Mouse (Mus musculus) embryonic fibroblast, embryonic 13.5 days (primary cell): Measurements from ENCODE around the gene Elf2. TPM values are rescaled to one million over a fixed set of nuclear protein-coding genes. Genes with fewer than 3 reads are reported as not detected.
"Not testable (repeated sequence)": the region's sequence is repeated elsewhere in the genome, so short reads cannot be mapped to it uniquely, and the experiment has no call there.

Experiments
- H3K27ac ChIP-seq: 2 replicates; pipeline ENCODE4 v1.5.1; 2012; ENCODE audit warnings: low read length, control low read depth, inconsistent platforms; ENCODE audit not compliant: insufficient read depth
- H3K4me1 ChIP-seq: 2 replicates; pipeline ENCODE4 v1.6.1; 2011; ENCODE audit warnings: low read length; ENCODE audit not compliant: control insufficient read depth, insufficient read depth
- H3K4me3 ChIP-seq: 2 replicates; pipeline ENCODE4 v1.5.1; 2011; ENCODE audit warnings: mild to moderate bottlenecking, control low read depth, low read length; ENCODE audit not compliant: insufficient read depth
- CTCF ChIP-seq: IDR thresholded peaks from 2 replicates; pipeline ENCODE4 v1.5.1; 2011; ENCODE audit warnings: mild to moderate bottlenecking, control low read depth, low read length, moderate library complexity, borderline replicate concordance; ENCODE audit not compliant: insufficient read depth
- POLR2A ChIP-seq: IDR thresholded peaks from 2 replicates; pipeline ENCODE4 v1.6.1; 2011; ENCODE audit warnings: low read depth, mild to moderate bottlenecking, control low read depth, low read length, moderate library complexity
- polyA plus RNA-seq: library from polyadenylated mRNA; stranded (reverse); fragments of >200 nt; gene quantifications from 2 replicates; pipeline ENCODE4 v1.2.4, GENCODE M21; 2011; ENCODE audit warnings: low read depth; ENCODE audit not compliant: missing spikeins, insufficient read length

Gene Elf2
- polyA plus RNA-seq, 1 experiment = 53.4 TPM

DNA sequence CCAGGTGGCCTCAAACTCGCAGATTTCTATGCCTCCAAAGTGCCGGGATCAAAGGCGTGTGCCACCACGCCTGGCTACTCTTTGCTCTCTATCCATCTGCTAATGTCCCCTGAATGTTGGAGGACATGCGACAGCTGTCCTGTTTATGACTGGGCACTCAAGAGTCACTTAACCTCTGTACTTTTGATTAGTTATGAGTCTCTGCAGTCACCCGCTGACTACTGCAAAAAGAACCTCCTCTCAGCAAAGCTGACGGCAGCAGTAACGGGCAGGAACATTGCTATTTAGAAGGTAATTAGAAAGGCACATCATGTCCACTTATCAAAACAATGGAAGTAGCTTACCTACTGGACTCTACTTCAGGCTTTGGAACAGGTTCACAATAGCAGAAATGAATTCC, 118.6 kb downstream of the Elf2 start:
- no peak for TF ChIP-seq CTCF
- no peak for TF ChIP-seq POLR2A
- H3K27ac ChIP-seq = no peak overlapping the region
- peaks cover 15% of the 10 kb centered on the region for H3K4me1 ChIP-seq
- H3K4me3 ChIP-seq = no peak overlapping the region

DNA sequence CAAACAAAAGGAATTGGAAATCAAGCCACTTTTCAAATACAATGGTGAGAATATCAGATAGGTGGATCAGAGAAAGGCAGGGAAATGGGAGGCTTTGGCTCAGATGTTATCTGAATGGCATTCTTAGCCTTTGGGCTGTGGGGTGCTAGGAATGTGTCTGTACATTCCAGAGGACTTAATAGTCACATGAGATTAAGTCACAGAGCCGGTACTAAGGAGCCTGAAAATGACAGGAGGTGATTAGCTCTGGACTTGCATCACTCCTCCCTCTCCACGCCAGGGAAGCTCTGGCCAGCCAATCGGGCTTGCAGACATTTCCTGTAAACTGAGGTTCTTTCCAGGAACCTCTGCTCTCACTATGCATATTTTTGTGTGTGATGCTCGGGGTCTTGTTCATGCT, 119.6 kb downstream of the Elf2 start:
- no peak for TF ChIP-seq CTCF
- TF ChIP-seq POLR2A = no peak
- Histone ChIP-seq H3K4me1 (peaks cover 15% of the 10 kb centered on the region), H3K27ac (0 out of 2 replicates have a peak overlapping the region, but pooled peaks have one; percentile 9), H3K4me3 (no peak overlapping the region)

DNA sequence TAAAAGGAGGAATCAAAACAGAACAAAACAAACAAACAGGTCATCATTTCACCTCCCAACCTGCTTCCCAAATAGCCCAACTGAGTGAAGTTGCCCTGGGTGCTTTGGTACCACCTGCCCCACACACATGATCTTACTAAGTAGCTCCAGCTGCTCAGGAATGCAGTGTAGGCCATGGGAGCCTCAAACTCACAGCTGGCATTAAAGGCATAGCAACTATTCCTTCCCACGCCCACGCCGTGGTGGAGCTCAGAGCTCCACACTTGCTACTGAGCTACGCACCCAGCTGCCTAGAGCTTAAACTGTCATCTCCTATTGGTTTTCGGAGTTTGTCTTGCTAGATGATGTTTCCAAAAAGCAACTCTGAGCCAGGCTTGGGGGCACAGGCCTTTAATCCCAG, 121.2 kb downstream of the Elf2 start:
- Histone ChIP-seq H3K4me1 (peaks cover 15% of the 10 kb centered on the region), H3K4me3 (no peak overlapping the region), H3K27ac (no peak overlapping the region)
- TF ChIP-seq POLR2A (no peak), CTCF (no peak)

DNA sequence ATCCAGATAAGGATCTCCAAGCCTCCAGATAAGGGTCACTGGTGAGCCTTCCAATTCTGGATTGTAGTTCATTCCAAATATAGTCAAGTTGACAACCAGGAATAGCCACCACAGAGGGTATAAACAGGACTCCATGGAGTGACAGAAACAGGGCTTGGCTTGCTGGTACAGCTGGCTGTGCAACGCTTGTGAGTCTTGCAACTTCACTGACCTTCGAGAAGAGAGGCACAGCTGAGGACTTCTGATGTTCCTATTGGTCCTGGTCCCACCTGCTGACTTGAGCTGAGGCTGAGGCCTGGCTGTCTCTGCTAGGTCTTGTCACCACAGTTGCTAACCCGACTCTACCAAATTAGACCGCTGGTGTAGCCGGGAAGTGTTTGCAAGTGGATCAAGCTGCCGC, 122.1 kb downstream of the Elf2 start:
- peaks cover 11% of the 10 kb centered on the region for H3K4me1 ChIP-seq
- not testable (repeated sequence) for H3K27ac ChIP-seq, H3K4me3 ChIP-seq

DNA sequence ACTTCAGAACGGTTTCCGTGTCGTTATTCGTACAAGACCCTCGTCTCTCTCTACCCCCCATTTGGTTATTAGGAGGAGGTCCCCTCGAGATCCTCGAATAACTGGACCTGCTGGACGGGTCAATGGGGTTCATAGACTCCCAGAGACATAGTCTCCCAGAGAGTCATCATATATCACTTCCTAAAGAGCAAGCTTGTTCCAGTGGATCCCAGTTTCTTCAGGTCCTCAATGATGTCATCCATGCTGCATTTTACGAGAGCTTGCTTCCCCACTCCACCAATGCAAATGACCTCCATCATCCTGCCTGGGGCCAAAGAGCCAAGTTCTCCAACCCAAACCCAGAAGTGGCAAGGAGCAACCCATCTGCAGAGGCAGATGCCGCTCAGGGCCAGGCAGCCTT, 124.1 kb downstream of the Elf2 start:
- not testable (repeated sequence) for H3K27ac ChIP-seq, H3K4me3 ChIP-seq, H3K4me1 ChIP-seq

DNA sequence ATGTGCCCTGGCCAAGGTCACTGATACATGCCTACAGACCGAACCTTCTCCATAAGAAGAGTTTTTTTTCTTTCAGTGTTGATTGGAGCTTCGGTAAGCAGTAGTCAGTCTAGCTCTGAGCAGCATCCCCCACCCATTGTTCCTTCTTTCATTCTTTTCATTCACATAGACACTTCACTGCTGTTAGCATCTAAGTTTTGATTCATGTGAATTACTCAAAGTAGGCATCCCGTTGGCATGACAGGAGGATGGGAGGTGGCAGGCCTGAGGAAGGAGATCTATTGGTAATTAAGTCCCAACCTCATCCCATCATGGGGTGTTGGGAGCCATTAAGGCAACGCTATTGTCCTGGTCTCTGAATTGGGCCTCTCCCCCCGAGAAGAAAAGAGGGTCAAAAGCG, 124.8 kb downstream of the Elf2 start:
- Histone ChIP-seq H3K27ac (no peak overlapping the region), H3K4me3 (no peak overlapping the region), H3K4me1 (peaks cover 4% of the 10 kb centered on the region; the same call in 1 of the 2 replicates)
- TF ChIP-seq POLR2A (no peak), CTCF (no peak)

DNA sequence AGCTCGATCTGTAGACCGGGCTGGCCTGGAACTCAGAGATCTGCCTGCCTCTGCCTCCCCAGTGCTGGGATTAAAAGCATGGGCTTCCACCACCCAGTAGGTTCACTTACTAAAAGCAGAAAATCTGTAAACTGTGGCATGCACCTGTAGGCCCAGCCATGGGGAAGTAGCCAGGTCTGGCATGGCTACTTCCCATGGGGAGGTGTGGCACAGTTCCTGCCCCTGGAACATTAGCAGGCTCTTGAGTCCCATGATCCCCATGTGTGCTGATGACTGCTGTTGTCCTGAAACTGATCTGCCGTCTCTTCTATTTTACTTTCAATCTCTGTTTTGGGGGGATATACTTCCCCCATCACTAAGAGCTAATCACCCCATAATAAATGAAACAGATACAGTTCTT, 127.4 kb downstream of the Elf2 start:
- no peaks in the 10 kb centered on the region for H3K4me1 ChIP-seq
- TF ChIP-seq POLR2A = no peak
- TF ChIP-seq CTCF = no peak
- no peak overlapping the region for H3K27ac ChIP-seq

DNA sequence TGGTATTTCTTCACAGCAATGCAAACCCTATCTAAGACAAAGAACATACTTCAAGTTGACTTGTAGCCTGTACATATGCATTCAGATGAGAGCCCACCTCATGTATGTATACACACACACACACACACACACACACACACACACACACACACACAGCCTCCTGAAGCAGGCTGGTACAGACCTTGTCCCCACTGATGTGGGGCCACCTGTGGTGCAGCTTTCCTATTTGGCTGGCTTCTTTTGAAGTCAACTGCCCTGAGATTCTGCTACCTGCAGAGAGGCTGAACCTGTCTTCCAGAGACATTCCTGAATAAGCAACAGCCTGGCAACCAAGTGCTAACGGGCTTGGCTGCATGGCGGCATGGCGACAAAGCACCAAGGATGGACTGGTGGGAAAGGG, 130.0 kb downstream of the Elf2 start:
- Histone ChIP-seq H3K4me1 (no peaks in the 10 kb centered on the region), H3K4me3 (no peak overlapping the region), H3K27ac (no peak overlapping the region)
- TF ChIP-seq POLR2A (no peak), CTCF (no peak)

More for the DNA sequence above, 127.4 kb downstream of the Elf2 start:
- H3K4me3 ChIP-seq = no peak overlapping the region

DNA sequence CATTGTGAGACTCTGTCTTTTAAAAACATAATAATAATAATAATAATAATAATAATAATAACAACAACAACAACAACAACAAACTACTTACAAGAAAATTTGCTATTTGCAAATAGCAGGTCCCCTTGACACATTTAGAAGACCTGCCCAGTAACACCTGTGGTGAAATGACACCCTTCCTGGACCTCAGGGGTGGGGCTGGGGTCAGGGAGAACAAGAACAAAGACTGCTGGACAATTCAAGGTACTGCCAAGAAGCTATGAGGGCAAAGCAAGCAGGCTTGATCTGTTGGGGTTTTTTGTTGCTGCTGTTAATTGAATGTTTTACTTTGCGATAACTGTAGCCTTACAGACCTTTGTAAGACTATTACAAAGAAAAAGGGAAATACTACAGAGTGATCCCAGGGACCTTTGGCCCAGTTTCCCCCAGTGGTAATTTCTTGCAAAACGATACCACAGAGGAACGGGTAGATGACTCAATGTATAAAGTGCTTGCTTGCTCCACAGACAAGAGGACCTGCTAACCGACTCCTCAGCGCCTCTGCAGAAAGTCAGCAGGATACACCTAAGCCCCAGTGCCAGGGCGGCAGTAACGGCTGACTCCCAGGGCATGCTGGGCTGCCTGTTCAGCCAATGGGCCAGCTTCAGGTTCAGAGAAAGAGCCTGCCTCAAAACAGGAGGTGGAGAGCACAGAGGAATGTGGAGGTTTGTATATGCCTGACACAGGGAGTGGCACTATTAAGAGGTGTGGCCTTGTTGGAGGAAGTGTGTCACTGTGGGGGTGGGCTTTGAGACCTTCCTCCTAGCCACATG, 130.8 kb downstream of the Elf2 start:
- no peak overlapping the region for H3K27ac ChIP-seq
- TF ChIP-seq POLR2A = no peak
- TF ChIP-seq CTCF = no peak
- H3K4me3 ChIP-seq = no peak overlapping the region
- no peaks in the 10 kb centered on the region for H3K4me1 ChIP-seq

DNA sequence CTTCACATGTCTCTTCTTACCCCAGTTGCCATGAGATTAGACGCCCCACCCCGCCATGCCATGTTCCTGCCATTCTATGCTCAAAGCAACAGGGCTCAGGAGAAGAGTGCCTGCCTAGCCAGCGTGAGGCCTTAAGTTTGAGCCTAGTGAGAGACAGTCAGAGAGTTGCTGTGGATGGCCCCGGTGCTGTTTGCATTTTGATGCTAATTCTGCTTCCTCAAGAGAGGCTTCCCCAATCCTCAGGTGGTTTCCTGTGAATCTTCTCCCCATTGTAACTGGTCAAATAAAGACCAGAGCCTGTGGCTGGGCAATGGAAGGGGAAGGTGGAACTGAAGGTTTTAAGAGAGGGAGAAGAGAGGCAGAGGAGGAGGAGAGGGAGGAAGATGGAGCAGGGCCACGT, 131.8 kb downstream of the Elf2 start:
- no peak for TF ChIP-seq POLR2A
- no peak for TF ChIP-seq CTCF
- no peaks in the 10 kb centered on the region for H3K4me1 ChIP-seq
- H3K4me3 ChIP-seq = no peak overlapping the region
- H3K27ac ChIP-seq = no peak overlapping the region

DNA sequence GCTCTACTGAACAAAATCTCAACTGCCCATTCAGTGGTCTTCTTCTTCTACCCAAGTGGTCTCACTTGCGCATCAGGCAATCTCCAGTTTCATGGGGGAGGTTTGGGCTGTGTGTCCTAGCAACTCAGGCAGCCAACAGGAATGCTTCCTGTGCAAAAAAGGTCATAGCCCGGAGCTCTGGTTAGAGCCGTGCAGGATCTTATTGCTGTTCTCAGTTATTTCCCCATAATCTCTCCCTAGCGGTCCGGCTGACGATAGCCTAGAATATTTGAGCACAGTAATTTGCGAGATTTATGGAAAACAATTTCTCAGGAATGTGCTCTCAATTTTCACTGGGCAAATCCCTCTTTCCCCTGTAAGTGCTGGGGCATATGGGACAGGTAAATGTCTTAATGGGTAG, 133.9 kb downstream of the Elf2 start:
- H3K27ac ChIP-seq = no peak overlapping the region
- TF ChIP-seq CTCF (no peak), POLR2A (no peak)
- H3K4me1 ChIP-seq = 0 out of 2 replicates have a peak, but pooled peaks cover 3% of the 10 kb centered on the region
- H3K4me3 ChIP-seq = no peak overlapping the region
